21 mouse cellular contexts compared by ENCODE assay signal in genomic region chr6:95378349-95378748, GRCm38 (mm10). TPM values are rescaled to one million over a fixed set of nuclear protein-coding genes. Genes with fewer than 3 reads are reported as not detected.
DNase-seq lines count a peak whose midpoint lies in the region; ATAC-seq lines count a peak whose summit lies in the region.
"Had no signal": no experiment of that assay in that cellular context is flagged by ENCODE, and none has a peak within 500 bp of the region (broad histone marks: within the 10 kb centered on the region; RNA-seq: fewer than 3 reads in every experiment).

No protein-coding gene starts in this region.

- H3K4me1 ChIP-seq in hindbrain, embryonic 14.5 days (replicated peaks; ENCODE audit: control insufficient read depth, insufficient read depth, low read length) = no peaks in the 10 kb centered on the region
- no peaks in the 10 kb centered on the region for H3K4me1 ChIP-seq in hindbrain, embryonic 16.5 days (ENCODE audit: control insufficient read depth, insufficient read depth, low read depth, low read length)
- H3K4me1 ChIP-seq in neural tube, embryonic 12.5 days = 0 out of 2 replicates have a peak, but pooled peaks cover 2% of the 10 kb centered on the region
- H3K4me1 ChIP-seq in neural tube, embryonic 14.5 days (ENCODE audit: control insufficient read depth, insufficient read depth, low read length) = peaks cover 5% of the 10 kb centered on the region; the same call in 1 of the 2 replicates
- H3K4me1 ChIP-seq: embryonic facial prominence, embryonic 10.5 days; forebrain, embryonic 13.5 days; heart, embryonic 13.5 days; hindbrain, embryonic 15.5 days had no signal

- WGBS in hindbrain, embryonic 14.5 days = 64% methylated on average over 4 of the region's 4 CpGs
- WGBS in hindbrain, embryonic 16.5 days = 57% methylated on average over 4 of the region's 4 CpGs
- WGBS in neural tube, embryonic 12.5 days = 65% methylated on average over 4 of the region's 4 CpGs
- WGBS in neural tube, embryonic 14.5 days = 27% methylated on average over 4 of the region's 4 CpGs

- peak; percentile 27 for DNase-seq in hindbrain, embryonic 14.5 days (ENCODE audit: low spot score)
- DNase-seq in neural tube, embryonic 10.5 days (ENCODE audit: extremely low spot score, low spot score) = no peak
- DNase-seq in thymus, postnatal 14 days = no peak
- DNase-seq: adrenal gland, postnatal 25 days; cerebellum, adult 2 months; cerebellum, postnatal 10 days; forebrain, postnatal 0 days; gastrocnemius, postnatal 14 days; heart, postnatal 36 days had no signal

- H3K4me2 ChIP-seq in hindbrain, embryonic 14.5 days (replicated peaks) = no peak overlapping the region
- H3K4me2 ChIP-seq in hindbrain, embryonic 16.5 days (ENCODE audit: low read length) = no peak overlapping the region
- no peak overlapping the region for H3K4me2 ChIP-seq in neural tube, embryonic 12.5 days (replicated peaks)
- H3K4me2 ChIP-seq in neural tube, embryonic 14.5 days (ENCODE audit: low read depth, low read length) = no peak overlapping the region
- H3K4me2 ChIP-seq: forebrain, embryonic 13.5 days; heart, embryonic 13.5 days; hindbrain, embryonic 15.5 days had no signal

- H3K4me3 ChIP-seq in hindbrain, embryonic 14.5 days (replicated peaks; ENCODE audit: low read length) = no peak overlapping the region
- H3K4me3 ChIP-seq in hindbrain, embryonic 16.5 days (ENCODE audit: low read length) = no peak overlapping the region
- no peak overlapping the region for H3K4me3 ChIP-seq in neural tube, embryonic 12.5 days
- no peak overlapping the region for H3K4me3 ChIP-seq in neural tube, embryonic 14.5 days (ENCODE audit: low read depth, low read length)
- H3K4me3 ChIP-seq: embryonic facial prominence, embryonic 10.5 days; forebrain, embryonic 13.5 days; heart, embryonic 13.5 days; hindbrain, embryonic 15.5 days had no signal

- H3K36me3 ChIP-seq in hindbrain, embryonic 14.5 days (replicated peaks; ENCODE audit: control insufficient read depth, insufficient read depth) = no peaks in the 10 kb centered on the region
- no peaks in the 10 kb centered on the region for H3K36me3 ChIP-seq in hindbrain, embryonic 16.5 days (ENCODE audit: control insufficient read depth, insufficient read depth, low read length)
- H3K36me3 ChIP-seq in neural tube, embryonic 12.5 days = no peaks in the 10 kb centered on the region
- H3K36me3 ChIP-seq in neural tube, embryonic 14.5 days (ENCODE audit: control insufficient read depth, insufficient read depth, low read length) = no peaks in the 10 kb centered on the region
- H3K36me3 ChIP-seq: embryonic facial prominence, embryonic 10.5 days; G1E; heart, embryonic 13.5 days; hindbrain, embryonic 15.5 days had no signal

- 0 out of 2 replicates have a peak overlapping the region, but pooled peaks have one; percentile 11 for H3K27ac ChIP-seq in hindbrain, embryonic 14.5 days
- no peak overlapping the region for H3K27ac ChIP-seq in hindbrain, embryonic 16.5 days (ENCODE audit: low read depth, low read length)
- no peak overlapping the region for H3K27ac ChIP-seq in neural tube, embryonic 12.5 days
- peak overlapping the region; percentile 69; the same call in 1 of the 2 replicates for H3K27ac ChIP-seq in neural tube, embryonic 14.5 days (ENCODE audit: low read depth, low read length)
- H3K27ac ChIP-seq: embryonic facial prominence, embryonic 10.5 days; forebrain, embryonic 13.5 days; heart, embryonic 13.5 days; hindbrain, embryonic 15.5 days had no signal

- H3K9me3 ChIP-seq in hindbrain, embryonic 14.5 days (ENCODE audit: control insufficient read depth, low read length) = no peaks in the 10 kb centered on the region
- H3K9me3 ChIP-seq in hindbrain, embryonic 16.5 days (ENCODE audit: control insufficient read depth, low read length) = no peaks in the 10 kb centered on the region
- no peaks in the 10 kb centered on the region for H3K9me3 ChIP-seq in neural tube, embryonic 12.5 days
- no peaks in the 10 kb centered on the region for H3K9me3 ChIP-seq in neural tube, embryonic 14.5 days (ENCODE audit: control insufficient read depth, low read length)
- H3K9me3 ChIP-seq: embryonic facial prominence, embryonic 10.5 days; forebrain, embryonic 13.5 days; G1E; heart, embryonic 13.5 days; hindbrain, embryonic 15.5 days had no signal

- peak; percentile 48; the same call in 1 of the 2 replicates for ATAC-seq in hindbrain, embryonic 14.5 days (ENCODE audit: low FRiP score)
- no peak for ATAC-seq in hindbrain, embryonic 16.5 days
- ATAC-seq in neural tube, embryonic 12.5 days (ENCODE audit: low FRiP score, low read depth) = peak; percentile 44; the same call in 1 of the 2 replicates
- ATAC-seq in neural tube, embryonic 14.5 days (ENCODE audit: low read depth) = peak; percentile 84
- ATAC-seq: forebrain, embryonic 13.5 days; forebrain, postnatal 0 days had no signal

- H3K27me3 ChIP-seq in hindbrain, embryonic 14.5 days (ENCODE audit: control insufficient read depth, insufficient read depth, low read length) = no peaks in the 10 kb centered on the region
- H3K27me3 ChIP-seq in hindbrain, embryonic 16.5 days (replicated peaks; ENCODE audit: control insufficient read depth, insufficient read depth, low read length) = no peaks in the 10 kb centered on the region
- H3K27me3 ChIP-seq in neural tube, embryonic 12.5 days (replicated peaks) = no peaks in the 10 kb centered on the region
- no peaks in the 10 kb centered on the region for H3K27me3 ChIP-seq in neural tube, embryonic 14.5 days (ENCODE audit: control insufficient read depth, insufficient read depth, low read length)
- H3K27me3 ChIP-seq: forebrain, embryonic 13.5 days; heart, embryonic 13.5 days; hindbrain, embryonic 15.5 days had no signal

- H3K9ac ChIP-seq in hindbrain, embryonic 14.5 days = no peak overlapping the region
- no peak overlapping the region for H3K9ac ChIP-seq in hindbrain, embryonic 16.5 days (ENCODE audit: low read depth, low read length)
- no peak overlapping the region for H3K9ac ChIP-seq in neural tube, embryonic 12.5 days
- H3K9ac ChIP-seq in neural tube, embryonic 14.5 days (replicated peaks; ENCODE audit: low read depth, low read length) = no peak overlapping the region
- H3K9ac ChIP-seq: forebrain, embryonic 13.5 days; forebrain, postnatal 0 days; heart, embryonic 13.5 days; hindbrain, embryonic 15.5 days had no signal

RNA-seq across cellular contexts. Expression of gene Gm10234, which starts 56.4 kb away (rescaled TPM):
- not detected in 2 replicates for polyA plus RNA-seq in hindbrain, embryonic 14.5 days (2014; fragmentation: Nextera tagmentation; extraction: Ambion mirVana)
- polyA plus RNA-seq in hindbrain, embryonic 16.5 days (2015; fragmentation: Nextera tagmentation; extraction: Ambion mirVana) = not detected in 2 replicates
- not detected in 2 replicates for polyA plus RNA-seq in neural tube, embryonic 12.5 days (2016; fragmentation: Nextera tagmentation; extraction: Ambion mirVana)
- polyA plus RNA-seq in neural tube, embryonic 14.5 days (2014; fragmentation: Nextera tagmentation; extraction: Ambion mirVana) = not detected in 2 replicates
- polyA plus RNA-seq: cerebellum, adult 2 months; embryonic facial prominence, embryonic 10.5 days; embryonic facial prominence, embryonic 14.5 days; forebrain, embryonic 13.5 days; forebrain, postnatal 0 days; G1E; gonadal fat pad, adult 2 months; heart, embryonic 13.5 days; heart, postnatal 0 days; hindbrain, embryonic 15.5 days; intestine, embryonic 14.5 days had no signal

Comparison
In these comparisons a context has a peak if more than half of its experiments do, and no peak if none do; other contexts are left out.
1. H3K27ac ChIP-seq: peak in hindbrain, embryonic 14.5 days (single experiment) and neural tube, embryonic 14.5 days (single experiment); none in hindbrain, embryonic 16.5 days (single experiment) and neural tube, embryonic 12.5 days (single experiment).